Mouse (Mus musculus): ENCODE results near the gene Gm20503. TPM values are rescaled to one million over a fixed set of nuclear protein-coding genes. Genes with fewer than 3 reads are reported as not detected.

Gm20503 gene
- 1 to 10 TPM; 2.5 to 5.5 TPM for total RNA-seq (2021)
- long read RNA-seq, experiment 1, partial matches to known transcripts: 0 of 2 reads
- long read RNA-seq, experiment 1, other reads (novel, unspliced or antisense): 2 of 2 reads
- long read RNA-seq, experiment 2, partial matches to known transcripts: 0 of 1 reads
- long read RNA-seq, experiment 2, other reads (novel, unspliced or antisense): 1 of 1 reads

DNA sequence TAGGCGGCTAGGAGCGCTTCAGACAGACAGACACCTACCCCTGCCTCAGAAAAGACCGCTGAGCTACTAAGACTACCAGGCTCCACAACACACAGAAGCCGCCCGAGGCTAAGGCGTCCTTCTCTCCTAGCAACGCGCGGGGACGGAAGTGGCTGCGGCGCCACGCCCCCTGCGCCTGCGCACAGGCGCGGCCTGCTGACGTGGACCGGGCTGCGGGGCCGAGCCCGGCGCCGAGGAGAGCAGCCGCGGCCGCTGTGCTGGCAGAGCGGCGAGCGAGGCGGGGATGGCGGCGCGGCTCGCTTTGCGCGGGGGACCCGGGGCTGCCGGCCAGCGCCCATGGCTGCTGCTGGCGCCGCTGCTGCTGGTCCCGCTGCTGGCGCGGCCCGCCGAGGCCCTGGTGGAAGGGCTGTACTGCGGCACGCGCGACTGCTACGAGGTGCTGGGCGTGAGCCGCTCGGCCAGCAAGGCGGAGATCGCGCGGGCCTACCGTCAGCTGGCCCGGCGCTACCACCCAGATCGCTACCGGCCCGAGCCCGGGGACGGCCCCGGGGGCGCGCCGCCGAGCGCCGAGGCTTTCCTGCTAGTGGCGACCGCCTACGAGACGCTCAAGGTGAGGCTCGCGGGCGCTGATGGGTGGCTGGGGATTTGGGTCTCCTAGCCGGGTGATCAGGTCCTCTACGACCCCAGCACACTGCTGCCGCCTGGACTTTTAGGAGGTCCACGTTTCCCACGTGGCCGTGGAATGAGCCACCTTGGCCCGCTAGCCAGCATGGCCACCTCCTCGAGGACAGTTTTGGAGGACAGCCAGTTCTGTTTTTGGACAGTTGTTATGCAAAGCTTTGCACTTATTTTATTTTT, at the start of gene Gm20503:
Gene Gm20503 (plus strand): TSS at position 263 of the 858 bp plus-strand sequence.
- intact Hi-C loops (cut with DNase I): loop anchor here (5.0 to 10.0 kb wide), 3 partner anchors 34 to 562 kb away; partner anchors contain the start of genes Ecpas and Gng10
- DNase-seq: peak; percentile 95 to 96

DNA sequence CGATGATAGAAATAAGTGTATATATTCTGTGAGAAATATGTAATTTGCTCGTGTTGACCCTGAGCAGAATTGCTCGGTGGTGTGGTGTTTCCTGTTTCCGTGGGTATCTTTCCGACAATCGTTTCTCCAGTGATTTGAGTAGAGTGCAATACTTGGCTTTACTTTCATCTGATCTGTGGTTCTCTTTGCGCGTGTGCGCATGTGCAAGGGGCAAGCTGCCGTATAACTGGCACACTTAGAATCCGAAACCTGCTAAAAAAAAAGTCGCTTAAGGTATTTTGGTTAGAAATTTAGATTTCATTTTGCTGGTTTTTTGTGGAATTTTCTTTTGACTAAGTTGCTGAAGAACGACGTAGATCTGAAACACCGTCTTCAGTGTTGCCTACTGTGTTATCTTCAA, 41.3 kb upstream of the Gm20503 start:
- no peak for DNase-seq
- intact Hi-C loops (cut with DNase I): no loop called here

GRCm38 (mm10) chr4:58963271-58963670, 39.7 kb upstream of the Gm20503 start:
- no peak for DNase-seq
- intact Hi-C loops (cut with DNase I): no loop called here

GRCm38 (mm10) chr4:58965136-58965535, 37.9 kb upstream of the Gm20503 start:
- no peak for DNase-seq
- intact Hi-C loops (cut with DNase I): no loop called here

GRCm38 (mm10) chr4:58970678-58971077, 32.3 kb upstream of the Gm20503 start:
- intact Hi-C loops (cut with DNase I): no loop called here
- DNase-seq: no peak

DNA sequence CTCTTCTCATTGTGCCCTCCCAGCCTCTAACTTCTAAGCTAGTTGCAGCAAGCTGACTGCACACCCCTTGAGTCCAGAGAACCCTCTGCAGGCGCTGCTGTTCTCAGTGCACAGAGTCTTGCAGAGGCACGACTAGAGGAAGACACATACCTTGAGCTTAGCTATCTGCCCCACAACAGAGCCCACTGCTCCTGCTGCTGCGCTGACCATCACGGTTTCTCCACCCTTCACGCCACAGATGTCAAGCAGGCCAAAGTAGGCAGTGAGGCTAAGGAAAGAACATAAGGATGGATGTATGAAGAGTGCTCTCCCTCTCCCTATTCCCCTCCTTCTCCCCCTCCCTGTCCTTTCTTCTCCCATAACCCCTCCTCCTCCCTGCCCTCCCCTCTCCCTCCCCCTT, 27.3 kb upstream of the Gm20503 start:
- intact Hi-C loops (cut with DNase I): no loop called here
- no peak for DNase-seq

- intact Hi-C loops (cut with DNase I): loop anchor here (10.0 kb wide), 1 partner anchor 353 kb away; no protein-coding TSS in a partner anchor
- no peak for DNase-seq
Measured at GRCm38 (mm10) chr4:58981421-58981820, 21.6 kb upstream of the Gm20503 start.

GRCm38 (mm10) chr4:58982806-58983205, 20.2 kb upstream of the Gm20503 start:
- intact Hi-C loops (cut with DNase I): loop anchor here (10.0 kb wide), 1 partner anchor 352 kb away; no protein-coding TSS in a partner anchor
- DNase-seq: no peak

DNA sequence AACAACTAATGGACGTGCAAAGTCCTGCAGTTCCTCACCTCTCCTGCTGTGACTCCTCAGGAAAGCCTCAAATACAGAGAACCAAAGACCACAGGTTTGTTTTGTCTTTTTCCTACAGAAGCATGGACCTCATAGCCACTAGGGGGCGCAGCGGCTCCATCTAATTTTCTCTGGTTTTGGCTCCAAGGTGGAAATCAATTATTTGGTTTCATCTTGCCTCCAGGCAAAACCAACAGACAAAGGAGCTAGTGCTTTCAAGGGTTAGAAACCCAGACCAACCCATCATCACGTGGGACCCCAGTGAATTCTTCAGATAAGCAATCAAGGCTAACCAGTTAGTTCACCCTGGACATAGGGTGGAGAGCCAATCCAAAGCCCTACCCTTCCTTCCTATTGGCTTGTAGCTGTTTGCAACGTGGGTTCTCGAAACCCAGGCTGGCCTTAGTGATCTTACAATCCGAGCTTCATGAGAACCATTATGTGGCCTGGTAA, 17.8 kb upstream of the Gm20503 start:
- intact Hi-C loops (cut with DNase I): loop anchor here (1.0 to 10.0 kb wide), 3 partner anchors 14 to 350 kb away; no protein-coding TSS in a partner anchor

GRCm38 (mm10) chr4:58986540-58987190, 16.3 kb upstream of the Gm20503 start, which contains the start of gene Ptgr1:
TSS of gene Ptgr1 (minus strand) at chr4:58987119.
- intact Hi-C loops (cut with DNase I): loop anchor here (10.0 kb wide), 1 partner anchor 348 kb away; no protein-coding TSS in a partner anchor
- DNase-seq: peak; percentile 80 to 81

More for the DNA sequence above, 17.8 kb upstream of the Gm20503 start:
- peak; percentile 77 to 83 for DNase-seq

DNA sequence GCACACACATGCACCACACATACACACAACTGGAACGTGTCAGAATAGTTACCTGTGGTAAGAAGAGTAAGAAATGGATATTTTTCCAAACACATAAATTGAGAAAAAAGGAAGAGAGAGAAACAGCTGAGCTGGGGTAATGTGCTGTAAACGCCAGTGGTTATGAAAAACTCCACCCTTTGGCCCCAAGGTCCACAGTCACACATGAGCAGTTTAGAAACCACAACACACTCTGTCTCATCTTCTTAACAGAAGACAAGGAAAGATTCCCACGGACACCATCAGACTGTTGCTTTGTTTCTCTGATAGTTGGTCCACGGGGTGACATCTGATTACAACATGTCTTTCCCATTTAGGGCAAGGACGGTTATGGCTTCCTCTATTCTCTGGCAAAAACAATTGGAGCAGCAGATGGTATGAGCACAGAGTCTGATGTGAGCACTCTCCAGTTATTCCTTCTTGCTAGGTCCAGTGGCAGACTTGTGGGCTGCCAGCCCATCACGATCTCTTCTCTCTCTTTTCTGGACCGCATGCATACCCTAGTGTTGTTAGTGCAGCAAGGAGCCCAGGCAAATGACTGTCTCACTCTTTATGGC, 13.6 kb upstream of the Gm20503 start:
- intact Hi-C loops (cut with DNase I): loop anchor here (10.0 kb wide), 1 partner anchor 345 kb away; no protein-coding TSS in a partner anchor
- DNase-seq: no peak

- no peak for DNase-seq
- intact Hi-C loops (cut with DNase I): no loop called here
Measured at GRCm38 (mm10) chr4:58990609-58991434, 12.2 kb upstream of the Gm20503 start.

DNA sequence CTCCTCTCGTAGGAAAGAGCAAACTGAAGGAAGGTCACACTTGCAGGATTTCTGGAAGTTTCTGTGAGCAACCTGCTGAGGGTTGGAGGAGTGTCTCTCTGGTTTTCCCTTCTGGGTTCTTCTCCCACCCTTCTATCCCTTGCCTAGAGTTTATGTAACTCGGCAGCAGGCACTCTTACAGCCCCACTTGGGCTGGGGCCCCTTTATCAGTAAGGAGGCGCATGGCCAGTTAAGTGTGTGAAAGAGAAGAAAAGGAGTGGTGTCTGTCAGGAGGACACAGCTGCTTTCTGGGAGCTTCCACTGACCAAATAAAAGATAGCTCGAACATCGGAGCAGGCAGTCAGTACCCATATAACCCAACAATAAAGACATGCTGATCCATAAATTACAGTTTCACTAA, 10.8 kb upstream of the Gm20503 start:
- DNase-seq: no peak
- intact Hi-C loops (cut with DNase I): no loop called here

DNA sequence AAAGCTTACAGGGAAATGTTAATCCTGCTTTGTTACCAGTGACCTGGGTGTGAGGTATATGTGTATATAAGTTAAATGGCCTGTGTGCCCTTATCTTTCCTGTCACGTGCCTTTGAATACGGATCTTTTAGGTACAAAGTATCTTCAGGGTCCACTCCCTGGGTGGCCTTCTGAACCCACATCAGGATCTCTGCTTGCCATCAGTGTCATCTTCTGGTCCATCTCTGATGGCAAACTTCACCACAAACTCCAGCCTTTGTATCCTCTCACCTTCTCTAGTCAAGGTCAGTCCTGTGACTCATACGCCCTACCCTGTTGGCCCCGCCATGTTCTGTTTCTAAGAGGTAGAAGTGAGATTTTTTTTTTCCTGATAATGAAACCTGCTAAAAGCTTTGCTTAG, 8.2 kb upstream of the Gm20503 start, which contains the start of gene Dnajc25:
Gene Dnajc25 (plus strand): TSS at position 301 of the 400 bp plus-strand sequence.
- intact Hi-C loops (cut with DNase I): no loop called here
- DNase-seq: no peak

- DNase-seq: no peak
- intact Hi-C loops (cut with DNase I): no loop called here
Measured at GRCm38 (mm10) chr4:58995251-58995693, 7.7 kb upstream of the Gm20503 start.

- no peak for DNase-seq
- intact Hi-C loops (cut with DNase I): no loop called here
Measured at GRCm38 (mm10) chr4:58997081-58997480, 5.9 kb upstream of the Gm20503 start.

DNA sequence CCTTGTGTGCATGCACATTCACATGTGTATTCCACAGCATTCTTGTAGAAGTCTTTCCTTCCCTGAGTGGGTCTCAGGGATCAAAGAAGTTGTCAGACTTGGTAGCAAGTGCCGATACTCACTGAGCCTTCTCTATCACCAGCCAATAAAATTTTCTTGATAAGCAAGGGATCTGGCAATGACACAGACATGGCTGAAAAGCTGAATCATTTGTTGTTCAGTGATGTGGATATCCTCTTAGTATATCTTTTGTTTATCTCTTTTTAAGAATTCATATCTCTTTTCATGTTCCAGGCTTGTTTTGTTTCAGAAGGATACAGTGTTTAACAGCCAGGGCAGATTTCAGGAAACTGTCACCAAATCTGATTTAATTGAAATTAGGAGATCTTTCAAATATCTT, 4.3 kb upstream of the Gm20503 start:
- no peak for DNase-seq
- intact Hi-C loops (cut with DNase I): loop anchor here (1.0 kb wide), 1 partner anchor 13 kb away; no protein-coding TSS in a partner anchor

DNA sequence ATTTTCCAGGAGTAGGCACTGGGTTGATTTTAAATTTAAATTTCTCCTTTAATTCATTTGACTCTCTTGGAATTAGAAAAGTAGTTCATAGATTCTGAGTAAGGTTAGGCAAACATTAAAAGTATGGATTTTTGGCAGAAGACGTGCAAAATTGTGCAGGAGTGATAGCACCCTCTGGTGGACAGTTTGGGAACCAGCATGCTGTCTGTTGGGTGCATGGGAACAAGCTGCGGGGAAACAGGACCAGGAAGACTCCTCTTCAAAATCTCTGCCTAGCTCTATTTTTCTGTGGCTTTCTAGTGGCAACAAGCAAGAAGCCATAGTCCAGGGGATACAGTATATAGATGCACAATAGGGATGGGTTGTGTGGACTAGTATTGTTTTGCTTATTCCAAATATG, 3.3 kb upstream of the Gm20503 start:
- peak; percentile 71 to 80 for DNase-seq
- intact Hi-C loops (cut with DNase I): loop anchor here (1.0 to 10.0 kb wide), 4 partner anchors 14 to 565 kb away; partner anchors contain the start of genes Ecpas and Gng10

GRCm38 (mm10) chr4:59000614-59001013, 2.4 kb upstream of the Gm20503 start:
- DNase-seq: peak; percentile 13 to 36
- intact Hi-C loops (cut with DNase I): loop anchor here (5.0 to 10.0 kb wide), 3 partner anchors 37 to 564 kb away; partner anchors contain the start of genes Ecpas and Gng10
